Mouse (Mus musculus) mesoderm, embryonic 11.5 days (tissue): ENCODE data around the gene Xpo4.

Experiments used
- DNase-seq: peaks from one replicate; pipeline ENCODE4 v3.0.0-alpha.2; 2012; ENCODE audit warnings: low read depth, low spot score

Gene Xpo4

DNA sequence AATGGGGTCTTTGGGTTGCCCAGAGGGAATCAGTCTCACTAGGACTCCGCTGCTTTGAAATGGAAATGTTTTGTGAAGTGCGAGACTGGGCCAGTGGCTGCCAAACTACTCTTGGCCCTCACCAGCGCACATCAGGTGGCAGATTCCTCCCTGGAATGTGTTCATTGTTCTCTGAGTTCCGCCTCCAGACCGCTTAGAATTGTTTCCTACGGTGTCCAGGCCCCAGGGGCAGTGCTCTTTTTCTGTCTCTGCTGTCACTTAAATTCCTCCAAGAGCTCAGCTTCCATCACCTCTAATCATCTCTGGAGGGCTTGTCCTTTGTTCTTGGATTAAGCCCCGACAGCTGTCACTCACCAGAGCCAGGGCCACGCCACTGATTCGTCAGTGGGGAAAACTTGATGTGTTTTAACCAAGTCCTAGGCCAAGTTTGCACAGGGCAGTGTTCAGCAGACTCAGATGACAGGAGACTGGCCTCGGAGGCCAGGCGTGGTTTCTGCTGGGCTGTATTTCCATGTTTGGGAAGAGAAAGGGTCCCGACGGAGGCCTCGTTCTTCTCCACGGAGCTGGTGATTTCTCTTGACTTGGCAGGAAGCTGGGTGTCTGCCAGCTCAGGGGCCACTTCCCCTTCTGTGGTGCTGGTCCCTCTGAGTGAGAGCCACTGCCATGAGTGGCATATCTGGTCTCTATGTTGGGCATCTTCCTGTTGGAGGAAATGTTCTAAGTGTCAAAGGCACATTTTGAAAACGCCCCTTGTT lies 127.8 kb downstream of the Xpo4 start:
- DNase-seq, result no peak

DNA sequence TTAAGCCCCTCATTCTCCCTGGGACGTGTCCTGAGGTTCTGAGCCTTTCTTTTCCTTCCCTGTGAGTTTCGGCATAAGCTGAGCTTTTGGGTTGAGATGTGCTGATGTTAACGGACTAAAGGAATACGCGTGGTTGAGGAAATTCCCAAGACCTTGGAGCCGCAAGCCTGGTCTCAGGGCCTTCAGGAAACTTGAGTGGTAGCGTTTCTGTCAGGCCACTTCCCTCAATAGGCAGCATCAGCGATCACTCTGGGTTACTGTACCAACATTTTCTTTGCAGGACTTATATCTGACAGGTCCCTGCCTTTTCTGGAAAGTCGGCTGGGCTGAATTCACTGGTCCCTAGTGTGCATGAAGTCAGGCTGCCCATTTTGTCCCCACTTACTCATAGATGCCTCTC lies 128.4 kb downstream of the Xpo4 start:
- DNase-seq, result no peak

DNA sequence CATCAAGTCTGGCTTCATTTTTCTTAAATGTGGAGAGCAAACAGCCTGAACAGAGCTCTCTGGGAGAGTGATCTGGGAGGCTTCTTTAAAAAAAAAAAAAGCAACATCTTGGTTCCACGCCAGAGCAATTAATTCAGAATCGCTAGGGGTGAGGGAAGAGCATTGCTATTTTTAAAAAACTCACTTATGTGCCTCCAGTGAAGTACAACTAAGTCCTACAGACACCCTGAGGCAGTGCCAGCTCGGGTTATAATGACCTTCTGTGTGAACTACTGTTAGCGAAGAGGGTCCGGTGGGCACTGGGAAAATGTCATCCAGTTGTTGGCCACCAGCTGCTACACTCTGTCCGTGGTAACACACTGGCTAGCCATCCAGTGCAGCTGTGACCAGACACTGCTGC lies 129.6 kb downstream of the Xpo4 start:
- no peak for DNase-seq

DNA sequence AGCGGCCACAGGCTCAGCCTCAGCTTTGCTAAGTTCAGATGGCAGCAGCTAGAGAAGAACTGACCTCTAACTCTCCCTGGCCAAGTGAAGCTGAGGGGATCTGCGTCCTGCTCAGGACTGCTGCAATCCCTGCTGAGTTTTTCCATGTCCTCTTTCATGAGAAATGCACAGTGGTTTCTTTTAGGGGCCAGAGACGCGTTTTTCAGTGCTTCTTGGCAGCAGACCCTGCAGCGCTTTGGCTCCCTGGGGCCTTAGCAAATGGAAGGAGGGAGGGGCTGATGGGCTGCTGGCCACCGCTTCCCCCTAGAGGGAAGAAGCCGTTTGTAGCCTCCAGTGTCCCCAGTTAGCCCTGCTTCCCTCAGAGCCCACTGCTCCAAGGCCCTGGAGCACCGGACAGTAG lies 130.3 kb downstream of the Xpo4 start:
- no peak for DNase-seq

DNA sequence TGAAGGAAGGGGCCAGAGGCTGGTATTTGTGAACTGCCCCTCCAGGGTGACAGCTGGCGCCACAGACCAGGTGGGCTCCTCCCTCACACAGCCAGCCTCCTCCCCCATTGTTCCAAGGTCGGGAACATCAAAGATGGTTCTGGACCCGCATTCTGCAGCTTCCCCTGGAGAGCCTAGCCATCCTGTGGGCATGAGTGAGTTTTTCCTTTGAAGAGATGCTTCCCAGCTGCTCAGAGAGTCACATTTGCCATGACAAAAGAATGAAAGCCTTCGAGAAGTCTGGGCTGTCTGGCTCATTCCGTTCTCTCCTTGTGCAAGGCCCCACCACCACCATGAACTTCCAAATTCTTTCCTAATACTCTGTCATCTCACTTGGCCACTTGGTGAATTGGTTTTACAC lies 130.9 kb downstream of the Xpo4 start:
- no peak for DNase-seq

DNA sequence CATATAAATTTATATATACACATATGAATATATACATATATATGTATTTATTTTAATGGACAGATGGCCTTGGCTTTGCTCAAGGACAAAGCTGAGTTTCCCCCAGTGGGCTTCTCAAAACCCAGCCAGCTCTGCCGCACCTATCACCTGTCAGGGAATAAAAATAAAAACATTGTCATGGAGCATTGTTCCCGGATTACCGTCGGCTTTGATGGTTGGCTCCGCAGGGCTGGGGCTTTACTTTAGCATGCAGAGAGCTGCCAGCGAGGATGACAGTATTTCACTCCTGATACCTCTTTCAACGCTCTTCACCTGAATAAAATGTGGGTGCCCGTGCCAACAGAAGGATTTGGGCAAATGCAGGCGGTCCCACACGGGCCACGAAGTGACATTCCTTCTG lies 131.4 kb downstream of the Xpo4 start:
- no peak for DNase-seq

DNA sequence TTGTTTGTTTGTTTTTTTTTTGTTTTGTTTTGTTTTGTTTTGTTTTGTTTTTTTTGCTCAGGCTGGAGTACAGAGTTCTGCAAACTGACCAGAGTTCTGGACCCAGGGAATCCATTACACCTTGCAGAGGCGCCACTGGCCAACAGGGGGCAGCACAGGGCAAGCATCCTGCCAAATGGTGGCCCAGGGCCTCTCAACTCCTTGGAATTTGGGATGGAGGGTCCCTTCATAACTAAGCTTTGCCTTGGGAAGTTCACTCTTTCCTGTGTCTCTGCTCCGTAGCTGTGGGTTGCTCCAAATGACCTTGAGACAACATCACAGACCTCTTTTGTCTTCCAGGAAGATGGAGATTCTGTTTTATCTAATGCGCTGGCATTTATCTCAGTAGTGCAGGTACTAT lies 132.0 kb downstream of the Xpo4 start:
- DNase-seq, result peak; percentile 58

DNA sequence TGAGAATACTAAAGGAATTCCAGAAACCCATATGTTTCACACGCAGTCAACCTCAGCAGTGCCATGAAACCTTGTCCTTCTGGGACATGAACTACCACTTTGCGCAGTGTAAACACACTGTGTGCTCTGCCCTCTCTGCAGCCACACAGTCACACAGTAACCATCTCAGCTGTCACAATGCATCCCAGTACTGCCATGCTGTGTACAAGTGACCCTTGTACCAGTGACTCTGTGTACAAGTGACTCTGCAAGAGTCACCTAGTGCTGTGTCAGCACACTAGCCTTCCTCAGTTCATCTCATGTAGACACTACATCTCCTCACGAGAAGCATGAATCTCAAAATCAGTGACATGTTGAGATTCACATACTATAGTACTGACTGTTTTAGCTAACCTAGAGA lies 132.7 kb downstream of the Xpo4 start:
- DNase-seq, result no peak

DNA sequence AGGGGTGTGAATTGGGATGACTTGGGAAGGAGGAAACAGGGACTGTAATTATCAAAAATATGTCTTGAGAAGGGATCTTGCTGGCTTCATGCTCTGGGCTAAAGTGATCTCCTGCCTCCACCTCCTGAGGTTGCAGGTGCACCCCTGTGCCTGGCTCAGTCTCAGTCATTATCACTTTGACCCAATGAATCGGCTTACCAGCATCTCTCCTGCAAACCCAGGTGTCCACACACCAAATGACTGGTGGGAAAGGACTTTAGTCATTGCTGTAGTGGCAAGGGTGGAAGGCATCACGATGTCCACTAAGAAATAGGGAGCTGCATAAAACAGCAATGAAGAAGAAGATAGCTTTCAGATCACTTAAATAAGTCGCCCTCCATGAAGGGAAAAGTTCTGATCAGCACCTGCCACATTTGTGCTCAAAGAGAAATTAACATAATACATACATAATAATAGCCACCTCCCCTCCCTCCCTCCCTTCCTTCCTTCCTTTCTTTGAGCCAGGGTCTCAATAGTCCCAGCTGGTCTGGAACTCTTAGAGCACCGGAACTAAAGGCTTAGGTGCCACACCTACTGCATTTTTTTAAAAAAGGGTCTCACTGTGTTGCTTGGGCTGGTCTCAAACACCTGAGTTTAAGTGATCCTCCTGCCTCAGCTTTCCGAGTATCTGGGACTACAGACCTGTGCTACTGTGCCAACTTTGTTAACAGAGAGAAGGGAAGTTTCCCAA lies 135.3 kb downstream of the Xpo4 start:
- DNase-seq, result no peak

DNA sequence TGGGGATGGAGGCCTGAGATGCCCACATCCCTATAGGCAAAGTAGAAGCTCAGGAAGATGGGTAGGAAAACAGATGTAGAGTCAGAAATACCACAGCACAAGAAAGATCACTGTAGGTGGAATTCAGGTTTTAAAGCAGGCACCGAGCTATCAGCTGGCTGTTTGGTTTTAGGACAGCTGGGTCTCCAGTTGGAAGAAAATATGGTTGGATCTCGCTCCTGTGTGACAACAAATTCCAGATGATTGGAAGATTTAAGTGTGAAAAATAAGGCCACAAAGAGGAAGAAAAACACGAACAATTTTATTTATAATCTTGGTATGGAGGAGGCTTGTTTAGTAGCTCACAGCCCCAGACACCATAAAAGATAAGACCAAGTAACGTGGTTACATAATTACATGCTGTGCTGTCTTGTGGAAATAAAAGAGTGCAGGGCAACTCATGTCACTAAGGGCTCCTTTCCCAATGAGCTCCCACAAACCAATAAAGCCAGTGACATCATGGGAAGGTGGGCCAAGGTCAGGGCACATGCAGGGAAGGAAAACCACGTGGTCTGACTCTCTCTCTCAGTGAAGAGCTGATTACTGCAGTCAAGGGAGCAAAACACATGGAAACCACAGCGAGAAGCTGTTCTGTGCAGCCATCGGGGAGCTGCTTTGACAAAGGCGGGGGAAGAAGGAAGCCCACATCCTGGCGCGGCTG lies 136.0 kb downstream of the Xpo4 start:
- no peak for DNase-seq

DNA sequence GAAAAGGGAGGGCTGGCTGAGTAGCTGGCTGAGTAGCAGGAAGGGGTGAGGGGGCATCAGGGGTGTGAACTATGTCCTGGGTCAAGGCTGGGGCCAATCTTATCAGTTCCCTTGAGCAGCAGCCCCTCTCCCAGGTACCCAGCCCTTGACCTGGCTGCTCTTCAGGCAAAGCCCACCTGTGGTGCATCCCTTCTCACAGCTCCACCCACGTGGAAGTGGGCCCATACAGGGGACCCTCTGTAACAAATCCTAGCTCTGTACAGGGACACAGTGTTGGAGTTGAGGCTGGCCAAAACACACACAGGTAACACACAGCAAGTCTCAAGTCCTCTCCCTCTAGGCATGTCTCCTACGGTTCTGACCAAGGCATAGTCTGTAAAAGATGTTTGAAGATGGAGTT lies 137.6 kb downstream of the Xpo4 start:
- no peak for DNase-seq
